Mouse (Mus musculus) fibroblast of lung, adult 2 months (primary cell): ENCODE results near the gene Vps11.
"Not testable (repeated sequence)": the region's sequence is repeated elsewhere in the genome, so short reads cannot be mapped to it uniquely, and the experiment has no call there.

ENCODE experiments used
- DNase-seq: peaks from one replicate; pipeline ENCODE4 v3.0.0-alpha.2; 2011; ENCODE audit warnings: low read depth

Gene Vps11

GRCm38 (mm10) chr9:44335331-44336092, 26.0 kb downstream of the Vps11 start:
- no peak for DNase-seq

GRCm38 (mm10) chr9:44334396-44335330, 26.8 kb downstream of the Vps11 start, which contains the start of gene H2afx:
TSS of gene H2afx (plus strand) at chr9:44334694.
- DNase-seq: peak; percentile 99

GRCm38 (mm10) chr9:44332918-44333638, 28.4 kb downstream of the Vps11 start:
- no peak for DNase-seq

- DNase-seq: no peak
These were observed 30.7 kb downstream of the Vps11 start for GRCm38 (mm10) chr9:44330736-44331135.

- no peak for DNase-seq
These were observed 33.5 kb downstream of the Vps11 start for GRCm38 (mm10) chr9:44327926-44328325.

GRCm38 (mm10) chr9:44327064-44327711, 34.3 kb downstream of the Vps11 start:
- DNase-seq: no peak

- DNase-seq: peak; percentile 80
These were observed 35.0 kb downstream of the Vps11 start for GRCm38 (mm10) chr9:44326371-44327063.

GRCm38 (mm10) chr9:44325768-44326370, 35.6 kb downstream of the Vps11 start, which contains the start of gene Dpagt1:
TSS of gene Dpagt1 (plus strand) at chr9:44326019.
- DNase-seq: no peak

GRCm38 (mm10) chr9:44325032-44325767, 36.3 kb downstream of the Vps11 start:
- not testable (repeated sequence) for DNase-seq

- DNase-seq: no peak
These were observed 37.3 kb downstream of the Vps11 start for GRCm38 (mm10) chr9:44324147-44324546.

GRCm38 (mm10) chr9:44323656-44324055, 37.8 kb downstream of the Vps11 start:
- DNase-seq: not testable (repeated sequence)

- no peak for DNase-seq
These were observed 40.7 kb downstream of the Vps11 start for GRCm38 (mm10) chr9:44320799-44321133.

GRCm38 (mm10) chr9:44319887-44320798, 41.3 kb downstream of the Vps11 start, which contains the start of gene C2cd2l:
TSS of gene C2cd2l (minus strand) at chr9:44320285.
- DNase-seq: peak; percentile 94

GRCm38 (mm10) chr9:44319105-44319886, 42.2 kb downstream of the Vps11 start:
- DNase-seq: no peak

- no peak for DNase-seq
These were observed 42.7 kb downstream of the Vps11 start for GRCm38 (mm10) chr9:44318826-44319095.

GRCm38 (mm10) chr9:44318076-44318825, 43.2 kb downstream of the Vps11 start:
- no peak for DNase-seq

GRCm38 (mm10) chr9:44317452-44317851, 44.0 kb downstream of the Vps11 start:
- DNase-seq: no peak
